Mouse (Mus musculus): Measurements from ENCODE around the gene Stambp. TPM values are rescaled to one million over a fixed set of nuclear protein-coding genes. Genes with fewer than 3 reads are reported as not detected.
A peak's percentile ranks its signal among the peaks of the same experiment; 100 is the strongest.

The Stambp gene
- polyA plus RNA-seq, 1 experiment from 2014 or later, result 61.3 TPM

DNA sequence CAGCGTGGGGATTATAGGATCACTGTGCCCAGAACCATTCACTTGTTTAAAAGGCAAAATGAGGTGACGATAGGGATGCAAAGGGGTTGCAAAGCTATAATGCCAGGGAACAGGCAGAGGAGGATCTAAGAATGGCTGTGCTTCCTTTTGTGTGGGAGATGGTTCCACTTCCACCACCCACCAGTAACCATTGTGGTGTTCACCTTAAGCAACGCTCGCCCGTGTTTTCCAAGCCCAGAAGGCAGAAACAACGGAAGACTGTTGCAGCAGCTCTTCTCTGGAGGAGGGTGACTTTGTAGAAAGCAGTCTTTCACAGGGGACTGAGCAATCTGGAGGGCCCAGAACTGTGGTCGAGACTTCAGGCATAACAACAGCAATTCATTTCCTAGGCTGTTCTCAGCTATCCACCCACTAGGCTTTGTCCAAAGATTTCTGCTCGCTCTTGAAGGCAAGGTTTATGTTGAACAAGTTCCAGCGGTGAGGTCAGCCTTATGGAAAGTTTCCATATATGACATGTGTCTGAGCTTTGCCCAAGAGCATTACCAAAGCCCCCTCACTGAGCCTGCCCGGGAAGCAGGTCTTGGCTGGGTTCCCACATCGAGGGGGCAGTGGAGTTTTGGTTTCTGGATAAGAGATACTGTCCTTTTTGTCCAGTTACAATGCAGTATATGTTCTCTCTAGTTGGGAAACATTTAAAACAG, 30.6 kb downstream of the Stambp start:
- Histone ChIP-seq H3K27me3 (replicated peaks; ENCODE audit: control insufficient read depth, insufficient read depth, low read length) (no peaks in the 10 kb centered on the region), H3K4me2 (ENCODE audit: low read length) (no peak overlapping the region), H3K9me3 (ENCODE audit: control insufficient read depth, low read length) (no peaks in the 10 kb centered on the region), H3K27ac (ENCODE audit: low read depth, low read length) (no peak overlapping the region), H3K4me3 (ENCODE audit: low read length) (no peak overlapping the region), H3K9ac (ENCODE audit: low read depth, low read length) (no peak overlapping the region), H3K4me1 (ENCODE audit: control insufficient read depth, insufficient read depth, low read depth, low read length) (no peaks in the 10 kb centered on the region; the same call in 1 of the 2 replicates), H3K36me3 (ENCODE audit: control insufficient read depth, insufficient read depth, low read length) (0 out of 2 replicates have a peak, but pooled peaks cover under 1% of the 10 kb centered on the region)
- ATAC-seq, result no peak
- WGBS, result 70% methylated on average over 11 of the region's 11 CpGs

DNA sequence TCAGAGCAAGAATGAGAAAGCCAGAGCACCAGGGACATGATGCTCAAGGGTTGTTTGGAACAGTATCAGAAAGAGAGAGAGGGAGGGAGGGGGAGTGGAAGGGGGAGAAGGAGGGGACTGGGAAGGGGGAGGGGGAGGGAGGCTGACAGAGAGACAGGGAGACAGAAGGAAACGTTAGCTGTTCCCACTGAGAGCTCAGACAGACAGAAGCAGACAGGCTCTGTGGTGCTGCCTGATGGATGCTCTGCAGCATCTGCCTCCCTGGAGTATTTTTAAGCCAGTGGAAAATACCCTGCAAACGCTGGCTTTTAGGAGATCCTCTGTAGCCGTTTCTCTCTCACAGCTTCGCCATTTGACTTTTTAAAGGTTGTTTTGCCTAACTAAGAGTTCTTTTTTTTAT, 32.5 kb downstream of the Stambp start:
- Histone ChIP-seq H3K4me3 (ENCODE audit: low read length) (no peak overlapping the region), H3K27me3 (replicated peaks; ENCODE audit: control insufficient read depth, insufficient read depth, low read length) (no peaks in the 10 kb centered on the region), H3K9ac (ENCODE audit: low read depth, low read length) (no peak overlapping the region), H3K9me3 (ENCODE audit: control insufficient read depth, low read length) (no peaks in the 10 kb centered on the region), H3K4me1 (ENCODE audit: control insufficient read depth, insufficient read depth, low read depth, low read length) (no peaks in the 10 kb centered on the region; the same call in 1 of the 2 replicates), H3K27ac (ENCODE audit: low read depth, low read length) (no peak overlapping the region), H3K4me2 (ENCODE audit: low read length) (no peak overlapping the region), H3K36me3 (ENCODE audit: control insufficient read depth, insufficient read depth, low read length) (no peaks in the 10 kb centered on the region)
- 30% methylated on average over 4 of the region's 4 CpGs for WGBS
- 0 out of 2 replicates have a peak, but pooled peaks have one; percentile 58 for ATAC-seq

- Histone ChIP-seq H3K4me3 (ENCODE audit: low read length) (no peak overlapping the region), H3K9me3 (ENCODE audit: control insufficient read depth, low read length) (no peaks in the 10 kb centered on the region), H3K27me3 (replicated peaks; ENCODE audit: control insufficient read depth, insufficient read depth, low read length) (no peaks in the 10 kb centered on the region), H3K4me2 (ENCODE audit: low read length) (no peak overlapping the region), H3K36me3 (ENCODE audit: control insufficient read depth, insufficient read depth, low read length) (no peaks in the 10 kb centered on the region), H3K4me1 (ENCODE audit: control insufficient read depth, insufficient read depth, low read depth, low read length) (no peaks in the 10 kb centered on the region; the same call in 1 of the 2 replicates), H3K9ac (ENCODE audit: low read depth, low read length) (no peak overlapping the region), H3K27ac (ENCODE audit: low read depth, low read length) (no peak overlapping the region)
- WGBS, result 57% methylated on average over 6 of the region's 6 CpGs
- ATAC-seq, result no peak
These were observed 35.8 kb downstream of the Stambp start for GRCm38 (mm10) chr6:83536795-83537059.

- H3K9me3 ChIP-seq (ENCODE audit: control insufficient read depth, low read length), result no peaks in the 10 kb centered on the region
- H3K4me3 ChIP-seq (ENCODE audit: low read length), result no peak within 1 kb of the TSS
- no peak within 1 kb of the TSS for H3K9ac ChIP-seq (ENCODE audit: low read depth, low read length)
- ATAC-seq, result no peak
- no peak within 1 kb of the TSS for H3K4me2 ChIP-seq (ENCODE audit: low read length)
- no peaks in the 10 kb centered on the region; the same call in 1 of the 2 replicates for H3K4me1 ChIP-seq (ENCODE audit: control insufficient read depth, insufficient read depth, low read depth, low read length)
- H3K27me3 ChIP-seq (replicated peaks; ENCODE audit: control insufficient read depth, insufficient read depth, low read length), result no peaks in the 10 kb centered on the region
- H3K27ac ChIP-seq (ENCODE audit: low read depth, low read length), result no peak within 1 kb of the TSS
- WGBS, result 68% methylated on average over 12 of the region's 12 CpGs
- H3K36me3 ChIP-seq (ENCODE audit: control insufficient read depth, insufficient read depth, low read length), result no peaks in the 10 kb centered on the region
These were observed 36.3 kb downstream of the Stambp start, which contains the start of gene Actg2 for GRCm38 (mm10) chr6:83536028-83536794. Actg2 (minus strand) TSS chr6:83536265.

GRCm38 (mm10) chr6:83532608-83533007, 39.9 kb downstream of the Stambp start:
- no peaks in the 10 kb centered on the region for H3K9me3 ChIP-seq (ENCODE audit: control insufficient read depth, low read length)
- H3K4me3 ChIP-seq (ENCODE audit: low read length), result no peak overlapping the region
- no peaks in the 10 kb centered on the region for H3K27me3 ChIP-seq (replicated peaks; ENCODE audit: control insufficient read depth, insufficient read depth, low read length)
- 73% methylated on average over 2 of the region's 2 CpGs for WGBS
- H3K36me3 ChIP-seq (ENCODE audit: control insufficient read depth, insufficient read depth, low read length), result no peaks in the 10 kb centered on the region
- H3K4me1 ChIP-seq (ENCODE audit: control insufficient read depth, insufficient read depth, low read depth, low read length), result no peaks in the 10 kb centered on the region
- no peak for ATAC-seq
- H3K4me2 ChIP-seq (ENCODE audit: low read length), result no peak overlapping the region
- H3K27ac ChIP-seq (ENCODE audit: low read depth, low read length), result no peak overlapping the region
- H3K9ac ChIP-seq (ENCODE audit: low read depth, low read length), result no peak overlapping the region

DNA sequence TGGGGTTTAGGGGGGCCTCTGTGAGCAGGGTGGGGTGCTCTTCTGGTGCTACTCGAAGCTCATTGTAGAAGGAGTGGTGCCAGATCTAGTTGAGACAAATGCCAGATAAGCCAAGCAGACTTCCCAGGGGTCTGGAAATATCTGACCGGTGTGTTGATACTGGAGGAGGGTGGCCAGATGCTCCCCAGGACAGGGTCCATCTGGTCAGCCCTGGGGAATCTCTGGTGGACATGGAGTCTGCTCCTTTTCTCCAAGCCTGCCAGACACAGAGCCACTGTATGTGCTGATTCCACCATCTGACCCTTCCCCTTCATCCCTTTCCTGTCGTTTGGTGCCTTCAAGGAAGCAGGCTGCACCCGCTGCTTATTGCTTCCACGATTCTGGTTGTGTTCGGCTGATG, 49.3 kb downstream of the Stambp start:
- Histone ChIP-seq H3K27ac (ENCODE audit: low read depth, low read length) (no peak overlapping the region), H3K4me2 (ENCODE audit: low read length) (no peak overlapping the region), H3K36me3 (ENCODE audit: control insufficient read depth, insufficient read depth, low read length) (no peaks in the 10 kb centered on the region), H3K9me3 (ENCODE audit: control insufficient read depth, low read length) (no peaks in the 10 kb centered on the region), H3K4me3 (ENCODE audit: low read length) (no peak overlapping the region), H3K9ac (ENCODE audit: low read depth, low read length) (no peak overlapping the region), H3K27me3 (replicated peaks; ENCODE audit: control insufficient read depth, insufficient read depth, low read length) (no peaks in the 10 kb centered on the region), H3K4me1 (ENCODE audit: control insufficient read depth, insufficient read depth, low read depth, low read length) (no peaks in the 10 kb centered on the region)
- WGBS, result 66% methylated on average over 6 of the region's 6 CpGs
- ATAC-seq, result no peak

DNA sequence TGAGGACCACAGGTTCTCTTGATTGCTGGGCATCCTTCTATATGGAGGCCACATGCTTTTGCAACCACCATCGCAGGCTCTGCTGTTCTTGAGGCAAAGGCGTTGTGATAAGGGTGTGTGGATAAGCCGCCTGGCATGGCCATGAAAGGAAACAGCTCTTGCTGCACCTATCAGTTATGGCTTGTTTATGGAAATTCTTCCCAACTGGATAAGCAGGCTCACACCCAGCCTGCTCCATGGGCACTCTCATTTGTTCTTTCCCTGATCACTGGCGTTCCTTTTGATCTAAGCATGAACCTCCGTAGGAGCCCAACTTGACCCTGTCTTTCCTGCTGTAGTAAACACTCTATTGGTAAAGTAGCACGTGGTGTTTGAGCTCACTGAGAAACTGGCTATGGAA, 50.7 kb downstream of the Stambp start:
- Histone ChIP-seq H3K4me1 (ENCODE audit: control insufficient read depth, insufficient read depth, low read depth, low read length) (no peaks in the 10 kb centered on the region), H3K4me3 (ENCODE audit: low read length) (no peak overlapping the region), H3K9me3 (ENCODE audit: control insufficient read depth, low read length) (no peaks in the 10 kb centered on the region), H3K27ac (ENCODE audit: low read depth, low read length) (no peak overlapping the region), H3K4me2 (ENCODE audit: low read length) (no peak overlapping the region), H3K36me3 (ENCODE audit: control insufficient read depth, insufficient read depth, low read length) (no peaks in the 10 kb centered on the region), H3K9ac (ENCODE audit: low read depth, low read length) (no peak overlapping the region), H3K27me3 (replicated peaks; ENCODE audit: control insufficient read depth, insufficient read depth, low read length) (no peaks in the 10 kb centered on the region)
- ATAC-seq, result no peak
- WGBS, result 77% methylated on average over 6 of the region's 6 CpGs

GRCm38 (mm10) chr6:83518637-83519036, 53.9 kb downstream of the Stambp start:
- H3K27me3 ChIP-seq (replicated peaks; ENCODE audit: control insufficient read depth, insufficient read depth, low read length), result no peaks in the 10 kb centered on the region
- no peaks in the 10 kb centered on the region for H3K9me3 ChIP-seq (ENCODE audit: control insufficient read depth, low read length)
- no peak overlapping the region for H3K9ac ChIP-seq (ENCODE audit: low read depth, low read length)
- H3K4me2 ChIP-seq (ENCODE audit: low read length), result no peak overlapping the region
- no peaks in the 10 kb centered on the region for H3K4me1 ChIP-seq (ENCODE audit: control insufficient read depth, insufficient read depth, low read depth, low read length)
- no peak overlapping the region for H3K27ac ChIP-seq (ENCODE audit: low read depth, low read length)
- WGBS, result 96% methylated on average over 3 of the region's 3 CpGs
- H3K4me3 ChIP-seq (ENCODE audit: low read length), result no peak overlapping the region
- no peaks in the 10 kb centered on the region for H3K36me3 ChIP-seq (ENCODE audit: control insufficient read depth, insufficient read depth, low read length)
- no peak for ATAC-seq

GRCm38 (mm10) chr6:83515172-83515571, 57.4 kb downstream of the Stambp start:
- Histone ChIP-seq H3K9ac (ENCODE audit: low read depth, low read length) (no peak overlapping the region), H3K36me3 (ENCODE audit: control insufficient read depth, insufficient read depth, low read length) (no peaks in the 10 kb centered on the region), H3K9me3 (ENCODE audit: control insufficient read depth, low read length) (no peaks in the 10 kb centered on the region), H3K27me3 (replicated peaks; ENCODE audit: control insufficient read depth, insufficient read depth, low read length) (no peaks in the 10 kb centered on the region), H3K27ac (ENCODE audit: low read depth, low read length) (no peak overlapping the region), H3K4me2 (ENCODE audit: low read length) (no peak overlapping the region), H3K4me3 (ENCODE audit: low read length) (no peak overlapping the region), H3K4me1 (ENCODE audit: control insufficient read depth, insufficient read depth, low read depth, low read length) (no peaks in the 10 kb centered on the region)
- WGBS, result 77% methylated on average over 3 of the region's 3 CpGs
- no peak for ATAC-seq
